Mouse (Mus musculus) heart, adult 2 months (tissue): ENCODE measurements at regions not wholly inside any gene's neighbourhood (a gene's known extent, or its start where the extent isn't known, plus 50 kb on each side); places are given as distances from the start of the nearest gene placed in this dataset.

Experiments used
- DNase-seq, 2 experiments: peaks; one replicate each; pipeline ENCODE4 v3.0.0; 2021
- H3K27ac ChIP-seq: fragments of 200-600 bp; 2 replicates; pipeline ENCODE4 v1.8.1; 2022
- H3K27me3 ChIP-seq: fragments of 200-500 bp; 2 replicates; pipeline ENCODE4 v1.6.1; 2012; ENCODE audit warnings: mild to moderate bottlenecking, low read length, inconsistent platforms, mixed read lengths; ENCODE audit not compliant: control insufficient read depth, insufficient read depth
- H3K36me3 ChIP-seq: fragments of 200-500 bp; 2 replicates; pipeline ENCODE4 v1.6.1; 2012; ENCODE audit warnings: low read length, inconsistent platforms; ENCODE audit not compliant: control insufficient read depth, insufficient read depth
- H3K4me1 ChIP-seq: fragments of 200-500 bp; 2 replicates; pipeline ENCODE4 v1.6.1; 2011; ENCODE audit warnings: low read length; ENCODE audit not compliant: control insufficient read depth, insufficient read depth
- H3K4me3 ChIP-seq: fragments of 200-600 bp; 2 replicates; pipeline ENCODE4 v1.8.1; 2022
- H3K79me2 ChIP-seq: fragments of 200-500 bp; replicated peaks from 2 replicates; pipeline ENCODE4 v1.6.1; 2012; ENCODE audit warnings: mild to moderate bottlenecking, inconsistent platforms, low read length, moderate library complexity, mixed read lengths; ENCODE audit not compliant: control insufficient read depth, insufficient read depth
- H3K9ac ChIP-seq: fragments of 200-500 bp; 2 replicates; pipeline ENCODE4 v1.6.1; 2012; ENCODE audit warnings: low read depth, mild to moderate bottlenecking, control low read depth, inconsistent platforms, low read length, mixed read lengths
- CTCF ChIP-seq: fragments of 200-600 bp; IDR thresholded peaks from 2 replicates; pipeline ENCODE4 v1.8.1; 2022; ENCODE audit warnings: antibody characterized with exemption, mild to moderate bottlenecking, moderate library complexity
- EP300 ChIP-seq: fragments of 200-500 bp; IDR thresholded peaks from 2 replicates; pipeline ENCODE4 v1.6.1; 2011; ENCODE audit warnings: low read depth, low read length, control low read depth; ENCODE audit not compliant: insufficient read depth
- POLR2A ChIP-seq: fragments of 200-500 bp; IDR thresholded peaks from 2 replicates; pipeline ENCODE4 v1.6.1; 2011; ENCODE audit warnings: mild to moderate bottlenecking, low read depth, low read length, control low read depth; ENCODE audit not compliant: insufficient read depth
- WGBS: fragments of 180-500 bp; shearing (Covaris S2); methylation state at CpG from one replicate; pipeline ENCODE4 v1.1.7; 2018; 5-methylcytosine and 5-hydroxymethylcytosine counted together
- intact Hi-C: fragments of 180-260 bp; cut with DNase I; formaldehyde crosslinking; loops from one replicate; pipeline ENCODE4 v1.15.1; 2025

- H3K79me2 ChIP-seq: no peaks in the 10 kb centered on the region
- H3K4me3 ChIP-seq: no peak overlapping the region
- H3K27me3 ChIP-seq: no peaks in the 10 kb centered on the region
- H3K27ac ChIP-seq: no peak overlapping the region
- H3K4me1 ChIP-seq: peaks cover 1% of the 10 kb centered on the region; the same call in 1 of the 2 replicates
- no peaks in the 10 kb centered on the region for H3K36me3 ChIP-seq
- WGBS: 71% methylated on average over 6 of the region's 6 CpGs
- DNase-seq: no peak
- H3K9ac ChIP-seq: no peak overlapping the region
- intact Hi-C loops: loop anchor here (10.0 kb wide), 1 partner anchor 336 kb away; the partner anchor contains the start of gene Slc44a3
- TF ChIP-seq POLR2A (no peak), CTCF (no peak), EP300 (no peak)
Observed at GRCm38 (mm10) chr3:121870726-121871125, 55.6 kb upstream of the Abcd3 start.

- 56% methylated on average over 4 of the region's 4 CpGs for WGBS
- Histone ChIP-seq H3K27ac (no peak overlapping the region), H3K36me3 (no peaks in the 10 kb centered on the region), H3K4me1 (peaks cover 1% of the 10 kb centered on the region; the same call in 1 of the 2 replicates), H3K27me3 (no peaks in the 10 kb centered on the region), H3K4me3 (no peak overlapping the region), H3K79me2 (no peaks in the 10 kb centered on the region), H3K9ac (no peak overlapping the region)
- intact Hi-C loops: loop anchor here (10.0 kb wide), 1 partner anchor 335 kb away; the partner anchor contains the start of gene Slc44a3
- no peak for DNase-seq
- TF ChIP-seq EP300: no peak
- TF ChIP-seq CTCF: no peak
- no peak for TF ChIP-seq POLR2A
Observed at GRCm38 (mm10) chr3:121869694-121870093, 54.6 kb upstream of the Abcd3 start.

GRCm38 (mm10) chr3:121867301-121867700, 52.2 kb upstream of the Abcd3 start:
- H3K36me3 ChIP-seq: no peaks in the 10 kb centered on the region
- no peaks in the 10 kb centered on the region for H3K79me2 ChIP-seq
- H3K4me3 ChIP-seq: no peak overlapping the region
- TF ChIP-seq POLR2A (no peak), CTCF (no peak), EP300 (no peak)
- no peak overlapping the region for H3K27ac ChIP-seq
- intact Hi-C loops: no loop called here
- no peaks in the 10 kb centered on the region for H3K27me3 ChIP-seq
- H3K9ac ChIP-seq: no peak overlapping the region
- H3K4me1 ChIP-seq: no peaks in the 10 kb centered on the region
- no peak for DNase-seq
- 58% methylated on average over 5 of the region's 5 CpGs for WGBS

- WGBS: 65% methylated on average over 8 of the region's 8 CpGs
- no peaks in the 10 kb centered on the region for H3K4me1 ChIP-seq
Observed at GRCm38 (mm10) chr3:121864734-121865445, 49.8 kb upstream of the Abcd3 start.

More at GRCm38 (mm10) chr3:121864734-121865445, 49.8 kb upstream of the Abcd3 start:
- no peaks in the 10 kb centered on the region for H3K36me3 ChIP-seq
- no peak for DNase-seq
- TF ChIP-seq POLR2A (no peak), EP300 (no peak), CTCF (no peak)
- H3K27ac ChIP-seq: no peak overlapping the region
- no peaks in the 10 kb centered on the region for H3K79me2 ChIP-seq
- no peak overlapping the region for H3K9ac ChIP-seq
- no peak overlapping the region for H3K4me3 ChIP-seq
- intact Hi-C loops: no loop called here
- no peaks in the 10 kb centered on the region for H3K27me3 ChIP-seq
